Mouse (Mus musculus): ENCODE results near the gene Grhpr.

- TF ChIP-seq TCF12 (IDR thresholded peaks at IDR 0.05; ENCODE audit: insufficient read depth, poor library complexity, severe bottlenecking) (no peak), POLR2A (IDR thresholded peaks at IDR 0.05; ENCODE audit: insufficient read length, low read depth) (no peak), CEBPB (IDR thresholded peaks at IDR 0.05; ENCODE audit: insufficient read depth, poor library complexity, severe bottlenecking) (no peak), POLR2AphosphoS2 (IDR thresholded peaks at IDR 0.05; ENCODE audit: insufficient read length, low read depth) (no peak), REST (IDR thresholded peaks at IDR 0.05; ENCODE audit: insufficient read depth, insufficient read length) (no peak), MAX (IDR thresholded peaks at IDR 0.05; ENCODE audit: low read depth) (no peak), USF1 (IDR thresholded peaks at IDR 0.05; ENCODE audit: low read depth) (no peak), MYOG (IDR thresholded peaks at IDR 0.05; ENCODE audit: control insufficient read depth in 1 of 3, insufficient read depth in 1 of 3, insufficient read length in 2 of 3, low read depth in 2 of 3) (no peak), SRF (IDR thresholded peaks at IDR 0.05; ENCODE audit: control insufficient read depth, insufficient read length, low read depth) (no peak)
These were observed 40.9 kb upstream of the Grhpr start for GRCm38 (mm10) chr4:44940286-44940685.
